Mouse (Mus musculus) heart, postnatal 0 days (tissue): ENCODE measurements around the gene Lca5l.

Experiments used
- CTCF ChIP-seq: IDR thresholded peaks from 2 replicates; pipeline ENCODE4 v1.5.1; 2016; ENCODE audit warnings: antibody characterized with exemption, control low read depth, low read depth
- EP300 ChIP-seq: IDR thresholded peaks from 2 replicates; pipeline ENCODE4 v1.6.1; 2016; ENCODE audit warnings: antibody characterized with exemption, low read depth

- TF ChIP-seq CTCF (no peak), EP300 (no peak)
Observed at GRCm38 (mm10) chr16:96200702-96201028, 8.6 kb upstream of the Lca5l start.
